Mouse (Mus musculus) G1E (cell line): ENCODE results near the gene Prm1.

Source experiments
- CTCF ChIP-seq: IDR thresholded peaks from 2 replicates; pipeline ENCODE4 v1.5.1; 2012; ENCODE audit warnings: low read depth, low read length, inconsistent platforms, mixed read lengths
- GATA1 ChIP-seq: IDR thresholded peaks from 2 replicates; pipeline ENCODE4 v1.6.1; 2012; ENCODE audit warnings: borderline replicate concordance, low read length, inconsistent platforms, mixed read lengths
- TAL1 ChIP-seq: conservative IDR thresholded peaks from 2 replicates; pipeline ENCODE4 v1.6.1; 2012; ENCODE audit warnings: low read depth, low read length, inconsistent platforms, mixed read lengths

GRCm38 (mm10) chr16:10819966-10820365, 14.3 kb upstream of the Prm1 start:
- no peak for TF ChIP-seq CTCF
- no peak for TF ChIP-seq TAL1
- TF ChIP-seq GATA1, result no peak
